Mouse (Mus musculus) heart, embryonic 14.5 days (tissue): ENCODE measurements at regions not wholly inside any gene's neighbourhood (a gene's known extent, or its start where the extent isn't known, plus 50 kb on each side); places are given as distances from the start of the nearest gene placed in this dataset.

Experiments
- ATAC-seq: fragments of 200-750 bp; cut with Nextera tagmentation; 2 replicates; pipeline ENCODE4 v1.8.0; 2017; ENCODE audit warnings: low read depth, moderate TSS enrichment; ENCODE audit not compliant: insufficient number of reproducible peaks, insufficient read depth, low FRiP score
- H3K27ac ChIP-seq, 2 experiments: fragments of 200-500 bp in 1 of 2; fragments of 300-500 bp in 1 of 2; sonication (generic) in 1 of 2; replicated peaks in 1 of 2; 2 replicates each; pipeline ENCODE4 v1.5.1; 2012 to 2014; ENCODE audit warnings: low read depth in 2 of 2, low read length in 2 of 2, control low read depth in 1 of 2, mild to moderate bottlenecking in 1 of 2, mixed read lengths in 1 of 2; ENCODE audit not compliant: control insufficient read depth in 1 of 2, insufficient read depth in 1 of 2
- H3K27me3 ChIP-seq: fragments of 300-500 bp; sonication (generic); 2 replicates; pipeline ENCODE4 v1.6.1; 2014; ENCODE audit warnings: mild to moderate bottlenecking, low read length, control low read depth; ENCODE audit not compliant: control insufficient read depth, insufficient read depth
- H3K36me3 ChIP-seq: fragments of 300-500 bp; sonication (generic); 2 replicates; pipeline ENCODE4 v1.6.1; 2014; ENCODE audit warnings: mild to moderate bottlenecking, control low read depth, low read length, mixed read lengths; ENCODE audit not compliant: control insufficient read depth, insufficient read depth
- H3K4me1 ChIP-seq, 2 experiments: fragments of 200-500 bp in 1 of 2; fragments of 300-500 bp in 1 of 2; sonication (generic) in 1 of 2; 2 replicates each; pipeline ENCODE4 v1.6.1; 2012 to 2014; ENCODE audit warnings: low read length in 2 of 2, control low read depth in 1 of 2, mixed read lengths in 1 of 2; ENCODE audit not compliant: control insufficient read depth in 2 of 2, insufficient read depth in 2 of 2
- H3K4me2 ChIP-seq: fragments of 300-500 bp; sonication (generic); 2 replicates; pipeline ENCODE4 v1.6.1; 2014; ENCODE audit warnings: mild to moderate bottlenecking, low read length
- H3K4me3 ChIP-seq, 2 experiments: fragments of 200-500 bp in 1 of 2; fragments of 300-500 bp in 1 of 2; sonication (generic) in 1 of 2; 2 replicates each; pipeline ENCODE4 v1.5.1; 2012 to 2014; ENCODE audit warnings: low read length in 2 of 2, mild to moderate bottlenecking in 2 of 2, control low read depth in 1 of 2, low read depth in 1 of 2, moderate library complexity in 1 of 2; ENCODE audit not compliant: control insufficient read depth in 1 of 2, insufficient read depth in 1 of 2
- H3K9ac ChIP-seq: fragments of 300-500 bp; sonication (generic); 2 replicates; pipeline ENCODE4 v1.6.1; 2014; ENCODE audit warnings: mild to moderate bottlenecking, low read length
- H3K9me3 ChIP-seq: fragments of 300-500 bp; sonication (generic); 2 replicates; pipeline ENCODE4 v1.6.1; 2016; ENCODE audit warnings: low read length, control low read depth; ENCODE audit not compliant: control insufficient read depth
- WGBS: fragments of 180-500 bp; shearing (Covaris S2); extraction: QIAGEN DNeasy Blood & Tissue Kit; methylation state at CpG from one replicate; pipeline ENCODE4 v1.1.7; 2014; 5-methylcytosine and 5-hydroxymethylcytosine counted together

DNA sequence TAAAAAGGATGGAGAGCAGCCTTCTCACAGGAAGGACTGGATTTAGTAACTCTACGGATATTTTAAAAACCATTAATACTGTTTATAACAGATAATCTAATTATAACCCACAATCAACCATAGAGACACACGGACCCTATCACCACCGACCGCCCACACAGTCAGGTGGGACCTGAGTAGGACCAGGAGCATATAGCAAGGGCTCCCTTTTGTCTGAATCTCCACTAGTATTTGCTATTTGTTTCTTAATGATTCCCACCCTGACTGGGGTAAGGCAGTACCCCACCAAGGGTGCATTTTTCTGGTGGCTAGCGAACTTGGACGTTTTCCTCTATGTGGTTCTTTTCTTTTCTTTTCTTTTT, 79.4 kb upstream of the Tmem45b start:
- Histone ChIP-seq H3K27ac (no peak overlapping the region), H3K27me3 (no peaks in the 10 kb centered on the region), H3K9me3 (no peaks in the 10 kb centered on the region), H3K4me3 (no peak overlapping the region), H3K4me2 (no peak overlapping the region), H3K9ac (no peak overlapping the region), H3K36me3 (no peaks in the 10 kb centered on the region), H3K4me1 (no peaks in the 10 kb centered on the region)
- ATAC-seq, result no peak
- WGBS, result 46% methylated on average over 6 of the region's 6 CpGs

DNA sequence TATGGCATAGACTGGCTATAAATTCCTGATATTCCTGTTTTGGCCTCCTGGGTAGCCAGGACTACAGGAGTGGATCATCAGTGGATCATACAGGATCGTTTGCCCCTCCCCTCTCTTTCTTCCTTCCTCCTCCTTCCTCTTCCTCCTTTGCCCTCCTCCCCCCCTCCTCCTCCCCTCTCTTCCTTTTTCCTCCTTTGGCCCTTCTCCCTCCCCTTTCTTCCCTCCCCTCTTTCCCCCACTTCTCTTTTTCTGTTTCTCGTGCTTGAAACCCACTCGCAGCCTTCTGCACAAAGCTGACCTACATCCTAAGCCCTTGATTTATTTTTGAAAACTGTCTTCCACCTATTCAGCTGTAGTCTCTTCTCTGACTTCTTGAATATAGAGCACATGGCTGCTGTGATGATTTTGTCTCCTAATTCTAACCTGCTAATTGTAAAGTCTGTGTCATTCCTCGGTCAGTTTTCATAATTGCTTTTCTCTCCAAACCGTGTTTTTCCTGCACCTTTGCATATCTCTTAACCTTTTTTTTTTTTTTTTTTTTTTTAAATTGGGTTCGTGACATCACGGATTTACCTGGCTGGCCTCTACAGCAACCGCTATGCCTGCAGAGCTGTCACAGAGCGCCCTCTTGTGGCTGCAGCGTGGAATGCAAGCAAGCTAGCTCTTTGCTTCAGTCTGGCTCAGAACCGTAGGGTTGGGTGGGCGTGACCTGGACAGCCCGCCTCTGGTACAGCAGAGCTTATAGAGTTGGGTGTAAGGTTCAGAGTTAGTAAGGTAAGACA, 78.8 kb upstream of the Tmem45b start:
- WGBS, result 11% methylated on average over 13 of the region's 13 CpGs
- ATAC-seq, result no peak
- H3K9ac ChIP-seq, result no peak overlapping the region
- H3K9me3 ChIP-seq, result no peaks in the 10 kb centered on the region
- no peak overlapping the region for H3K27ac ChIP-seq
- no peak overlapping the region for H3K4me2 ChIP-seq
- H3K4me3 ChIP-seq, result no peak overlapping the region
- H3K4me1 ChIP-seq, result no peaks in the 10 kb centered on the region
- H3K27me3 ChIP-seq, result no peaks in the 10 kb centered on the region
- H3K36me3 ChIP-seq, result no peaks in the 10 kb centered on the region

DNA sequence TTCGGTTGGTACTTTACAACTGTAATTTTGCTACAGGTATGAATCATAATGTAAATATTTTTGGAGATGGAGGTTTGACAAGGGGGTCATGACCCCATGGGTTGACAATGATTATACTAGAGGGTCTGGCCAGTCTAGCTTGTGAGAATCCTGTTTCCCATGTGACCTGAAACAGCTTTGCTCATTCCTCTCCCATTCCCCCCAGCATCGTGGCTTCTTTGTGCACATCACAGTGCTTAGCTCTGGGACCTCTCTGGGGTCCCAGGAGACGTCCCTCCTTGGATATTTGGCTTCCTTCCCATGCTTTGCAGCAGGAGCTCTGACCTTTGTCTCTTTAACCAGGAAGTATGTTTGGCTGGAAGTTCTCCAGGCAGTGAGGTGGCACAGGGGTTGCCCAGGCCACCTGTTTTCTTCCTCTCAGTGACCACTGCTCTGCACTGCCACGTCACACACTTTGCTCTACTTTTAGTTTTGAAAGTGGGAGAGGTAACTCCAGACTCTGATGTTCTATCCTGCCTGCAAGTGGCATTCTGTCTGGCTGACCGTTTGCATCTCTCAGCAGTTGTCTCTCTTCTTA, 77.4 kb upstream of the Tmem45b start:
- H3K4me1 ChIP-seq, result no peaks in the 10 kb centered on the region
- H3K4me2 ChIP-seq, result no peak overlapping the region
- no peak overlapping the region for H3K27ac ChIP-seq
- H3K36me3 ChIP-seq, result no peaks in the 10 kb centered on the region
- no peak overlapping the region for H3K4me3 ChIP-seq
- 51% methylated on average over 5 of the region's 5 CpGs for WGBS
- H3K9me3 ChIP-seq, result no peaks in the 10 kb centered on the region
- no peaks in the 10 kb centered on the region for H3K27me3 ChIP-seq
- ATAC-seq, result no peak
- no peak overlapping the region for H3K9ac ChIP-seq

DNA sequence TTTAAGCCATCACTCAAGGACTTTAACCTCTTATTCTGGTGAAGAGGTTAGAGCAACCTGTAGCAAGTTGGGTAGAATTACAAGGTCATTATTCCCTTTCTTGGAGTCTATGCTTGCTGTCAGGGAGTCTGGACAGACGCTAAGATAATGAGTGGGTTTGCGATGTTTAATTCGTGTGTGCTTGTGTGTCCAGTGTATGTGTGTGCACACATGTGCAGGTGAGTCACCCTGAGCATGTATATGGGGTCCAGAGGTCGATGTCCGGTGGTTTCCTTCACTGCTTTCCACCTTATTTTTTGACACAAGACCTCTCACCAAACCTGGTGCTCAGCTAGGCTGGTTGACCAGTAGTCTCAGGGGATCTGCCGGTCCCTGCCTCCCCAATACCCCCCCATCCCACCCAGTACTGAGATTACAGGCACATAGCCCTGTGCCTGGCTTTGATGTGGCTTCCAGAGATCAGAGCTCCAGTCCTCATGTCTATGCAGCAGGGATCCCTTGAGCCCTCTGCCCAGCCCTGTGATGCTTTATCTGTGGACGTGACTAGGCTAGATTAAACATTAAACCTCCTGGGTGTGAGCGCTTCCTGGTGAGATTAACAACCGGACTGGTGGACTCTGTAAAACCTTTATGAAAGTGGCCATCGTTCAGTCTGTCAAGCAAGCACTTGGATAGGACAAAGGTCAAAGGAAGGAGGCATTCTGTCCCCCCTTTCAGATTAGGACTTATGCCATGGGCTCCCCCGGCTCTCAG, 74.4 kb upstream of the Tmem45b start:
- H3K9ac ChIP-seq, result no peak overlapping the region
- H3K4me3 ChIP-seq, result no peak overlapping the region
- no peak overlapping the region for H3K27ac ChIP-seq
- H3K27me3 ChIP-seq, result no peaks in the 10 kb centered on the region
- no peaks in the 10 kb centered on the region for H3K36me3 ChIP-seq
- H3K9me3 ChIP-seq, result no peaks in the 10 kb centered on the region
- no peak overlapping the region for H3K4me2 ChIP-seq
- H3K4me1 ChIP-seq, result no peaks in the 10 kb centered on the region
- WGBS, result 62% methylated on average over 11 of the region's 11 CpGs
- ATAC-seq, result no peak

DNA sequence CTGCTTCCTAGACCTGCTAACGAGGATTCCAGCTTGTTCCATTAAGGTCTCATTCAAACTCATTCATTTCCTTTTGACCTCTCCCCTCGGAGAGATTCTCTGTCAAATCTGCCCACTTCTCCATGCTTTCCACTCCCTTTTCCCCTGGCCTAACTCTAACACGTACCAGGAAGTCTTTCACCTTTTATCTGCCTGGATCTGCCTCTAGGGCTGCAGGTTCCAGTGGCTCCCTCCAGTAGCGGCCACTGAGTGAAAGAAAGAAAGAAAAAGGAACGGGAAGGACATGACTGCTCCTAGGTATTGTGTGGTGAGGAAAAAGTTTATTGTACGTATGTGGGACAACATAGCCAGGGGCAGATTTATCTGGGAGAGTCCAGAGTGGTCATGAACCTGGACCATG, 64.8 kb upstream of the Tmem45b start:
- Histone ChIP-seq H3K9ac (no peak overlapping the region), H3K4me1 (no peaks in the 10 kb centered on the region), H3K9me3 (no peaks in the 10 kb centered on the region), H3K36me3 (no peaks in the 10 kb centered on the region), H3K4me2 (no peak overlapping the region), H3K27ac (no peak overlapping the region), H3K4me3 (no peak overlapping the region), H3K27me3 (no peaks in the 10 kb centered on the region)
- WGBS, result 53% methylated on average over 6 of the region's 6 CpGs
- ATAC-seq, result no peak

DNA sequence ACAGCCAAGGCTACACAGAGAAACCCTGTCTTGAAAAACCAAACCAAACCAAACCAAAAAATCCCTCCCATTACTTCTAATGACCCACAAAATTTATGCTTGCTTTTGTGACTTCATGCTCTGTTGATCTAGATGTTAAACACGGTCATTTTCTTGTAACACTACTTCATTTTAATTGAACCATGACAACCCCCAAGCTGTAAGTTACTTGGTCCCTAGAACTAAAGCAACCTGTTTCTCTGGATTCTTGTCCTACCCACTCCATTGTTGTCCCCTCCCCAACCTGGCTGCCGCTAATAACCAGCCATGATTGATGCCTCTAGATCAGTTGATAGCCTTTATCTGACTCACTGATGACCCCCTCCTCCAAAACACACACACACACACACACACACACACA, 63.0 kb upstream of the Tmem45b start:
- Histone ChIP-seq H3K4me1 (no peaks in the 10 kb centered on the region), H3K27ac (no peak overlapping the region), H3K4me2 (no peak overlapping the region), H3K36me3 (no peaks in the 10 kb centered on the region), H3K9ac (no peak overlapping the region), H3K4me3 (no peak overlapping the region), H3K27me3 (no peaks in the 10 kb centered on the region), H3K9me3 (no peaks in the 10 kb centered on the region)
- WGBS, result 79% methylated on average over 2 of the region's 2 CpGs
- ATAC-seq, result no peak
